Mouse (Mus musculus) E14TG2a.4 (cell line): ENCODE results near the gene Chaf1b.

Experiments
- CTCF ChIP-seq: conservative IDR thresholded peaks from 2 replicates; pipeline ENCODE4 v1.5.1; 2014; ENCODE audit warnings: low read length
- NANOG ChIP-seq: IDR thresholded peaks from 2 replicates; pipeline ENCODE4 v1.6.1; 2014; ENCODE audit warnings: borderline replicate concordance, low read length, mixed read lengths
- POU5F1 ChIP-seq: IDR thresholded peaks from 2 replicates; pipeline ENCODE4 v1.6.1; 2014; ENCODE audit warnings: low read length, borderline replicate concordance

- TF ChIP-seq CTCF, result no peak
- no peak for TF ChIP-seq POU5F1
- TF ChIP-seq NANOG, result no peak
Measured at GRCm38 (mm10) chr16:93947396-93947795, 63.7 kb downstream of the Chaf1b start.
